Mouse (Mus musculus) myocyte (in vitro differentiated cells): Measurements from ENCODE around the gene Stpg3. TPM values are rescaled to one million over a fixed set of nuclear protein-coding genes. Genes with fewer than 3 reads are reported as not detected.

Source experiments
- H3K27me3 ChIP-seq: one replicate; pipeline ENCODE4 v1.6.1; 2011; ENCODE audit not compliant: control insufficient read depth, insufficient read depth, insufficient read length
- H3K36me3 ChIP-seq: one replicate; pipeline ENCODE4 v1.6.1; 2011; ENCODE audit not compliant: control insufficient read depth, insufficient read depth
- H3K4me2 ChIP-seq: one replicate; pipeline ENCODE4 v1.6.1; 2011; ENCODE audit warnings: low read depth, control low read depth
- H3K4me3 ChIP-seq: one replicate; pipeline ENCODE4 v1.5.1; 2011; ENCODE audit warnings: mild to moderate bottlenecking, control low read depth, moderate library complexity
- H3K79me2 ChIP-seq: one replicate; pipeline ENCODE4 v1.6.1; 2011; ENCODE audit not compliant: control insufficient read depth, insufficient read depth
- H3ac ChIP-seq: one replicate; pipeline ENCODE4 v1.6.1; 2011; ENCODE audit not compliant: control insufficient read depth, insufficient read length
- CEBPB ChIP-seq: IDR thresholded peaks from 2 replicates; pipeline ENCODE4 v1.6.1; 2011; ENCODE audit warnings: mild to moderate bottlenecking, moderate library complexity; ENCODE audit not compliant: poor library complexity, insufficient read depth, severe bottlenecking
- E2F4 ChIP-seq: IDR thresholded peaks from one replicate; pipeline ENCODE4 v1.6.1; 2011; ENCODE audit warnings: mild to moderate bottlenecking, control low read depth, moderate library complexity; ENCODE audit not compliant: insufficient read depth
- MAX ChIP-seq: IDR thresholded peaks from one replicate; pipeline ENCODE4 v1.6.1; 2011; ENCODE audit warnings: low read depth, mild to moderate bottlenecking, control low read depth
- MYOD1 ChIP-seq, 3 experiments: IDR thresholded peaks; one replicate each; pipeline ENCODE4 v1.6.1; 2011; ENCODE audit warnings: control low read depth in 2 of 3, low read depth in 2 of 3, mild to moderate bottlenecking in 2 of 3, moderate library complexity in 1 of 3; ENCODE audit not compliant: insufficient read length in 2 of 3, control insufficient read depth in 1 of 3
- MYOG ChIP-seq, 3 experiments: IDR thresholded peaks; one replicate each; pipeline ENCODE4 v1.6.1; 2011; ENCODE audit warnings: control low read depth in 2 of 3, low read depth in 2 of 3, mild to moderate bottlenecking in 2 of 3; ENCODE audit not compliant: insufficient read length in 2 of 3, control insufficient read depth in 1 of 3, insufficient read depth in 1 of 3
- POLR2A ChIP-seq: IDR thresholded peaks from one replicate; pipeline ENCODE4 v1.6.1; 2011; ENCODE audit warnings: low read depth, mild to moderate bottlenecking, control low read depth, moderate library complexity; ENCODE audit not compliant: insufficient read length
- POLR2AphosphoS2 ChIP-seq: IDR thresholded peaks from one replicate; pipeline ENCODE4 v1.6.1; 2011; ENCODE audit warnings: low read depth, control low read depth; ENCODE audit not compliant: insufficient read length
- REST ChIP-seq: IDR thresholded peaks from one replicate; pipeline ENCODE4 v1.6.1; 2011; ENCODE audit warnings: mild to moderate bottlenecking, control low read depth, moderate library complexity; ENCODE audit not compliant: insufficient read depth, insufficient read length
- SRF ChIP-seq: IDR thresholded peaks from one replicate; pipeline ENCODE4 v1.6.1; 2011; ENCODE audit warnings: low read depth; ENCODE audit not compliant: control insufficient read depth, insufficient read length
- TCF12 ChIP-seq: IDR thresholded peaks from one replicate; pipeline ENCODE4 v1.6.1; 2011; ENCODE audit warnings: mild to moderate bottlenecking, control low read depth; ENCODE audit not compliant: poor library complexity, insufficient read depth, severe bottlenecking
- TCF3 ChIP-seq: IDR thresholded peaks from one replicate; pipeline ENCODE4 v1.6.1; 2011; ENCODE audit warnings: low read depth, control low read depth; ENCODE audit not compliant: insufficient read length
- USF1 ChIP-seq: IDR thresholded peaks from one replicate; pipeline ENCODE4 v1.6.1; 2011; ENCODE audit warnings: low read depth, mild to moderate bottlenecking, control low read depth, moderate library complexity
- polyA plus RNA-seq: library from polyadenylated mRNA; unstranded; fragments of >200 nt; fragmentation: generic; extraction: Trizol; gene quantifications from one replicate; pipeline ENCODE4 v1.2.1, GENCODE M21; 2012; ENCODE audit warnings: missing spikeins

Stpg3 gene
- polyA plus RNA-seq, 1 experiment: not detected

- peak overlapping the region; percentile 83 for H3K4me2 ChIP-seq
- peak overlapping the region; percentile 24 for H3K4me3 ChIP-seq
- H3K79me2 ChIP-seq: no peaks in the 10 kb centered on the region
- H3ac ChIP-seq: no peak overlapping the region
- TF ChIP-seq TCF3 (no peak), REST (no peak), MYOG (IDR thresholded peaks at IDR 0.05; ENCODE audit: control insufficient read depth in 1 of 3, insufficient read depth in 1 of 3, insufficient read length in 2 of 3, low read depth in 2 of 3) (no peak), MYOD1 (IDR thresholded peaks at IDR 0.05; ENCODE audit: control insufficient read depth in 1 of 3, insufficient read length in 2 of 3, low read depth in 2 of 3) (no peak), SRF (no peak), POLR2A (no peak), CEBPB (no peak), POLR2AphosphoS2 (no peak), USF1 (no peak), MAX (no peak), E2F4 (no peak), TCF12 (no peak)
- no peaks in the 10 kb centered on the region for H3K27me3 ChIP-seq
- peaks cover 14% of the 10 kb centered on the region for H3K36me3 ChIP-seq
Measured at GRCm38 (mm10) chr2:25195211-25196156, 19.0 kb downstream of the Stpg3 start.

- no peak overlapping the region for H3K4me3 ChIP-seq
- H3ac ChIP-seq: no peak overlapping the region
- no peak overlapping the region for H3K4me2 ChIP-seq
- TF ChIP-seq MYOG (IDR thresholded peaks at IDR 0.05; ENCODE audit: control insufficient read depth in 1 of 3, insufficient read depth in 1 of 3, insufficient read length in 2 of 3, low read depth in 2 of 3) (no peak), CEBPB (no peak), SRF (no peak), REST (no peak), MAX (no peak), USF1 (no peak), TCF3 (no peak), TCF12 (no peak), E2F4 (no peak), MYOD1 (IDR thresholded peaks at IDR 0.05; ENCODE audit: control insufficient read depth in 1 of 3, insufficient read length in 2 of 3, low read depth in 2 of 3) (no peak), POLR2AphosphoS2 (no peak), POLR2A (no peak)
- no peaks in the 10 kb centered on the region for H3K27me3 ChIP-seq
- H3K36me3 ChIP-seq: peaks cover 5% of the 10 kb centered on the region
- H3K79me2 ChIP-seq: no peaks in the 10 kb centered on the region
Measured at GRCm38 (mm10) chr2:25194486-25195171, 19.8 kb downstream of the Stpg3 start.

GRCm38 (mm10) chr2:25194006-25194405 is 20.4 kb downstream of the Stpg3 start:
- TF ChIP-seq TCF12 (no peak), POLR2A (no peak), MYOG (IDR thresholded peaks at IDR 0.05; ENCODE audit: control insufficient read depth in 1 of 3, insufficient read depth in 1 of 3, insufficient read length in 2 of 3, low read depth in 2 of 3) (no peak), E2F4 (no peak), SRF (no peak), POLR2AphosphoS2 (no peak), TCF3 (no peak), MYOD1 (IDR thresholded peaks at IDR 0.05; ENCODE audit: control insufficient read depth in 1 of 3, insufficient read length in 2 of 3, low read depth in 2 of 3) (no peak), USF1 (no peak), REST (no peak), CEBPB (no peak), MAX (no peak)
- Histone ChIP-seq H3K4me2 (no peak overlapping the region), H3K4me3 (no peak overlapping the region), H3K36me3 (no peaks in the 10 kb centered on the region), H3ac (no peak overlapping the region), H3K27me3 (no peaks in the 10 kb centered on the region), H3K79me2 (no peaks in the 10 kb centered on the region)

DNA sequence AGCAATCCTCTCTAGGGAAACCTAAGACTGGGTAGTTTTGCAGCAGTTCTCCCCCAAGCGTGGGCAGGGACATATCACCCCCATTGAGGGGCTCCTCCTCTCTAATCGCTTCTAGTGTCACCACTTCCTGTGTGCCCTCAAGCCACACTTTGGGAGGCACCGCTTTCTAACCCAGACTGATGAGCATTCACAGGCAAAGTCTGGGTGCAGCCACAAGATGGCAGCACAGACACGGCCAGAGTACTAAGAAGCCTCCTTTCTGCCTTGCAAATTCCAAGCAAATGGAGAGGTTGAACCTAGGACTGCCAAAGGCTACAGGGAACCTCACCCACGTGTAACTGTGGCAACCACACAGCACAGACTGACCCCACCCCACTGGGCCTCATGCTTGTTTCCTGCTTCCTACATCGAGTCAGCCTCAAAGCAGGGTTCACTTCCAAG is 21.1 kb downstream of the Stpg3 start:
- TF ChIP-seq USF1: no peak
- TF ChIP-seq POLR2AphosphoS2: peak; percentile 40
- H3K4me2 ChIP-seq: peak overlapping the region; percentile 25
- H3ac ChIP-seq: no peak overlapping the region
- H3K79me2 ChIP-seq: no peaks in the 10 kb centered on the region
- H3K36me3 ChIP-seq: no peaks in the 10 kb centered on the region
- no peak overlapping the region for H3K4me3 ChIP-seq
- no peaks in the 10 kb centered on the region for H3K27me3 ChIP-seq
